Mouse (Mus musculus): ENCODE data around the gene Rps11.
"Not testable (repeated sequence)": the region's sequence is repeated elsewhere in the genome, so short reads cannot be mapped to it uniquely, and the experiment has no call there.

The Rps11 gene

DNA sequence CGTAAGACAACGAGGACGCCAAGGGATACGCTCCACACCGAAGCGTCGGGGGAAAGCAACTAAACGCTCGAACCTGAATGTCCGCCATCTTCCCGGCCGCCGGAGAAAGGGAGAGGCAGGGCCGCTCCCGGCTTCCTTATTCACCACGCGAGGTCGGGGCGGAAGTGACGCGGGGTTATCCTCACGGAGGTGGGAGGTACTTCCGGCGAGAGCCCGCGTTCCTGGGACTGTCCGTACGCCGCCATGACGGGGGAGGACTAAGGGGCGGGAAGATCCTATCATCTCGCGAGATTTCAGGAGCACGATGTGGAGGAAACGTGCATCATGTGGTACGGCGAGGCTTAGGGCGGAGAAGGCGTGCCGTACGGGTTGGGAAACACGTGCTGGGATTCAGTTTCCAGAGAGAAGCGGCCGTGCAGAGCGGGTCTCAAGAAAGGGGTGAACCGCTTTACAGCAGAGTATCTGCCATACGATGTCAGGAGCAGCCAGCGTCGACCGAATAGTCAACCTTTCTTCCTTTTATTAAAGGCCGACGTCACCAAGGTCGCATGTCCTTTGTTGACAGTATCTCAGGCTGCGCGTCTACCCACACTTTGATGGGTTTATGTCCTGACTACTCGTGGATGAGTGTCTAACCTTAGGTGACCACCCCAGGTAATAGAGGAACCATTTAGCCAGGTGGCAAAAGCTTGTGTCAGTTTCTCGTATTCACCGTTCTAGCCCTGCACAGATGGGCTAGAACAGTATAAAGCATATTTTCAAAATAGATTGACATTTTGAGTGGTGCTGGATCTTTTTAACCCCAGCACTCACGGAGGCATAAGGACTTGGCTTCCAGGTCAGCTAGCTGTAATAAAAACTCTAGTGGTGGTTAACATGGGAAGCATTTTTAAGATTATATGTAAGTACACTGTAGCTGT, at the start of gene Rps11:
Gene Rps11, minus strand, starts transcription at position 216 of the 920 bp plus-strand sequence.
- DNase-seq (ENCODE audit: low spot score): peak; percentile 99

GRCm38 (mm10) chr7:45173772-45174171, 49.5 kb upstream of the Rps11 start:
- DNase-seq (ENCODE audit: low spot score): not testable (repeated sequence)

GRCm38 (mm10) chr7:45172974-45173373, 48.7 kb upstream of the Rps11 start:
- DNase-seq (ENCODE audit: low spot score): no peak

DNA sequence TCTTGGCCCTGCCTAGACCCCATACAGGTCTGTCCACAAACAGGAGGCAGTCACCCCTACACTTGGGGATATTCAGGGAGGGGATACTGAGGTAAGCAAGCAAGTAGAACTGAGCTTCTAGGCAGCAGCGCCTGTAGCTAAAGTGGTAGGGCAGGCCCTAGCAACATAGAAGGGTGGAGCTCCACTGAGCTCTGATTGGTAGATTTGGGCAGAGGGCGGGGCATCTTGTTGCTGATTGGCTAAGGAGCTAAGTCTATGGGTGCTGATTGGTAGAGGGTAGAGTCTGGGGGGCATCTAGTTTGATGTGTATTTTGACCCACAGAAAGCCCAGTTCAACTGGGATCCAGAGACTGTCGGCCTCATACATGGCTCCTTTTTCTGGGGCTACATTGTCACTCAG, 45.3 kb upstream of the Rps11 start:
- peak; percentile 71 for DNase-seq (ENCODE audit: low spot score)

- no peak for DNase-seq (ENCODE audit: low spot score)
Measured at GRCm38 (mm10) chr7:45168656-45169055, 44.4 kb upstream of the Rps11 start.

- peak; percentile 72 for DNase-seq (ENCODE audit: low spot score)
Measured at GRCm38 (mm10) chr7:45167761-45168445, 43.7 kb upstream of the Rps11 start.

DNA sequence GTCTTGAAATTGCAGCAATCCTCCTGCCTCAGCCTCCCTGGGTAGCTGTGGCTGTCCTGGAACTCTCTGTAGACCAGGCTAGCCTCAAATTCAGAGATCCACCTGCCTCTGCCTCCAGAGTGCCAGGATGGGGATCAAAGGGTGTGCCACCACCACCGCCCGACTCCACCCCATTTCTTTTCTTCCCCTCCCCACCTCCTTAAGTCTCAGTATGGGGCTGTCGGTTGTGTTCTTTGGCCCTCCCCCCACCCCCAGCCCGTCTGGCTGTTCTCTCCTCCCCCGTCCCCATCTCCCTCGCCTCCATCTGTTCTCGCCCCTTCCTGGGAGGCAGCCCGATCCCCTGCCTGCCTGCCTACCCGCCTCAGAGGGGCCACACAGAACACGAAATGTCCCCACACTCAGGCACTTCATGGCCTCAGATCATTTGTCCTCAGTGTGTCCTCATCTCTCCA, 42.7 kb upstream of the Rps11 start:
- peak; percentile 59 for DNase-seq (ENCODE audit: low spot score)

DNA sequence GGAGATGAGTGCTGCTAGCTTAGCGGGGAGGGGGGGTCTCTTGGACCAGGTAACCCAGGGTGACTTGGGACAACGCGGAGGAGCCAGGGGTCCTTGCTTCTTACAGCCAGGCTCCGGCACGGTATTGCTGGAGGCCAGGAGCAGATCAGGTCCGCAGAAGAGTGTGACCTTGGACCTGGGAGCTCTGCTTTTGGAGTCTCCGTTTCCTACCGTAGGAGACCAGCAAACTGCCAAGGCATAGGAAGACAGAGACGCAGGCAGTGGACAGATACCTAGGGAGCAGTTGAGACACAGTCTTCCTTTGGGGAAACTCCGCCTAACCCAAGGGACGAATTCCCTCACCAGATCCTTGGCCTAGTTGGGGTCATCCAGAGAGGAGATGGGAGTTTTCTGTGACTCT, 41.5 kb upstream of the Rps11 start:
- no peak for DNase-seq (ENCODE audit: low spot score)

GRCm38 (mm10) chr7:45164833-45165232, 40.6 kb upstream of the Rps11 start:
- DNase-seq (ENCODE audit: low spot score): no peak

- no peak for DNase-seq (ENCODE audit: low spot score)
Measured at GRCm38 (mm10) chr7:45163735-45164490, 39.7 kb upstream of the Rps11 start, which contains the start of gene Slc17a7. TSS of gene Slc17a7 (plus strand) at chr7:45163949.

- DNase-seq (ENCODE audit: low spot score): no peak
Measured at GRCm38 (mm10) chr7:45162996-45163615, 38.9 kb upstream of the Rps11 start.

DNA sequence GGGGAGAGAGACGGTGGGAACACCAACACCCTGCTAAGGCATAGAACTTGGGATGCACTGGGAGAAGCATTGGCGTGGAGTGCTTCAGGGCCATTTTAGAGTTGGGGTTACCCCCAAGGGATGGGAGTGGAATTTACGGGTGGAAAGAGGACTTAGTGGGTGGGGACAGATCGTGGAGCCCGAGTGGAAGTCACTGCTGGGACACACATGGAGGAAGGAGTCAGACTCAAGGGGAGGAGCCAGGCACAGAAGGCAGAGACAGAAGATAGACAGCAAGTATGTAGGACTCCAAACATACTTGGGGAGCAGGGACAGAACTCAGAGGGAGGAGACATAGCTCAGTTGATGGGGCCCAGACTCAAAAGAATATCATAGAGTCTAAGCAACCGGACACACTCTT, 38.3 kb upstream of the Rps11 start:
- no peak for DNase-seq (ENCODE audit: low spot score)

DNA sequence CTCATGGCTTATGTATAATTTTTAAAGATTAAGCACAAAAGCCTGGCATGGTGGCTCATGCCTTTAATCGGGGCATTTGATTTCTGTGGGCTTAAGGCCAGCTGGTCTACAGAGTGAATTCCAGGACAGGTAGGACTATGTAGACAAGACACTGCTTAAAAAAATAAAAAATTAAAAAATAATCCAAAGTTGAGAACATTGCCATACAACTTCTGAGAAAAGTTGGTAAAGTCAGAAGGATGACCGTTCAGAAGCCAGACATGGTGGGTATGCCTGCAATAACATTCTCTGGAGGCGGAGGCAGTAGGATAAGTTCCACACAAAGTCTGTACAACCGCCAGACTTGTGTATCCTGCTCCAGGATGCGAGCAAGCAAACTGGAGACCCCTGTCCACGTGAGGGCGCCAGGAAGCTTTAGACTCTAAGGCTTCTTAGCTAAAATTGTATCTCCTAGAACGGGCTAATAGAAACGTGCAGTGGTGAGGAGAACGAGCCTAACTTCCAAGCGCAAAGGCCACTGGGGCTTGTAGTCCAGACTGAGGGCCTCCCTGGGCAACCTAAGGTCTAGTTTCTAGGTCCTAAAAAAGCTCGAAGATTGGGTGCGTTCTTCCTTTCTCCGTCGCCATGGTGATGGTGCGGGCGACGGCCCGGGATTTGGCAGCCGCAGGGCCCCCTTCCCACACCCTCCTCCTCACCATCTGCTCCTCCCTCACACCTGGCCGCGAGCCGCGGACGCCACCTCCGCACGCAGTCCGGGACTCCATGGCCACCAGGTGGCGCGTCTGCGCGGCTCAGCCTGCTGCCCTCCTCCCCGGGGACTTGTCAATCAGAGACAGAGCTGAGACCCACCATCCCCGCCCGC, 37.6 kb upstream of the Rps11 start:
- peak; percentile 92 for DNase-seq (ENCODE audit: low spot score)

DNA sequence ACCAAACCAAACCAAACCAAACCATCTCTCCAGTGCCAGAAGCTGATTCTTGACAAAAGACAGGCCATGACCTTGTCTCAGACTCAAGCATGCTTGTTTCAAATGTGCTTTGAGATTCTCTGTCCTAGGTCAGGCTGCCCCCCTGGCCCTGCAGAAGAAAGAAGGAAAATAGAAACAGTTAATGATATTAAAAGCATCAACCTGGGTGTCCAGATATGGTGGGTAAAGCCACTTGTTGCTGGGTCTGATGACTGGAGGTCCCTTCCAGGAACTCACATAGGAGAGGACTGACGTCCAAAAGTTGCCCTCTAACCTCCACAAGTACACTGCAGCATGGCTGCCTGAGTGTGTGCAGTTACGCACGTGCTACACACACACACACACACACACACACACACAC, 36.6 kb upstream of the Rps11 start:
- DNase-seq (ENCODE audit: low spot score): no peak

DNA sequence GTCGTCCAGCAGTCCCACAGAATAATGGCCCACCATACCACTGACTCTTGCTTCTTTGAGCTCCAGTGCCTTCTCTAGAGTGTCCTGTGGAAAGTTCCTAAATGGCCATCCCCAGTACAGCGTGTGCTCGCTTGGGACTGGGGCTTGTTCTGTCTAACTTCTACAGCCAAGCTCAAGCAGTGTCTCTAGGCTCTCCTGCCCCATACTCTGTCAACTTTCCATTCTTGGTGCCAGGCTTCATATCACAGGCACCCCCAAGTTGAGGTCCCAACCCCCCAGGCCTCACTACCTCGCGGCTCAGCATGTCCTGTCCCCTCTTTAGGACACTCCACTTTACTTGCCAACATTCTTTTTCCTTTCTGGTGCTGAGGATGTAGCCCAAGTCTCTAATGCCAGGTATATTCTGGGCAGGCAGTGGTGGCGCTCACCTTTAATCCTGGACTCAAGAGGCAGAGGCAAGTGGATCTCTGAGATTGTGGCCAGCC, 36.1 kb upstream of the Rps11 start:
- no peak for DNase-seq (ENCODE audit: low spot score)

DNA sequence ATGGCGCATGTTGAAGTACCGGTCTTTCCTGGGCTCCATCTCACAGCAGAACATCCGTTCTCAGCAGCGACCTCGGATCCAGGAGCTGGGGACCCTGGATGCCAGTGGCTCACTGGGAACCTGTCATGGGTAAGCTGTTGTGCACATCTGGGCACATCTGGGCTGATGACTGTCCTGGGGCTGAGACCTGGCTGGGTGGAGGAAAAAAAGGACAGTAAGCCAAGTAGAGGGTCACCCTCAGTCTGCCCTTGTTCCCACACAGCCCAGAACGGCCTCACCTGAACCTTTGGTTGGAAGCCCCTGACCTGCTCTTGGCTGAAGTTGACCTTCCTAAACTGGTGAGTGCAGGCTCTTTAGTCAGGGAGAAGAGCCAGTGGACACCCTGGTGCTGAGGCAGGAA, 34.8 kb upstream of the Rps11 start:
- DNase-seq (ENCODE audit: low spot score): no peak

DNA sequence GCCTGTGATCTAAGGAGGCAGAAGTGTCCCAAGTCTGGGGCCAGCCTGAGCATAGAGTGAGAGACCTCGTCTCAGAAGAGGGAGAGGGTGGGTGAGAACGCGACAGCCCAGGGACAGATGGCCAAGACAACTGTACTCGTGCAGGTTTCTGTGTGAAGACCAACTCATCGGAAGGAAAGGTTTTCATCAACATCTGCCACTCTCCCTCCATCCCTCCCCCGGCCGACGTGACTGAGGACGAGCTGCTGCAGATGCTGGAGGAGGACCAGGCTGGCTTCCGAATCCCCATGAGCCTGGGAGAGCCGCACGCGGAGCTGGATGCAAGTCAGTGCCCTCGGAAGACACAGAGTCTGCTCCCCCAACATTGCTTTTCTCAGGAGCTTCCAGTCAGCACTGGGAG, 33.2 kb upstream of the Rps11 start:
- DNase-seq (ENCODE audit: low spot score): no peak

DNA sequence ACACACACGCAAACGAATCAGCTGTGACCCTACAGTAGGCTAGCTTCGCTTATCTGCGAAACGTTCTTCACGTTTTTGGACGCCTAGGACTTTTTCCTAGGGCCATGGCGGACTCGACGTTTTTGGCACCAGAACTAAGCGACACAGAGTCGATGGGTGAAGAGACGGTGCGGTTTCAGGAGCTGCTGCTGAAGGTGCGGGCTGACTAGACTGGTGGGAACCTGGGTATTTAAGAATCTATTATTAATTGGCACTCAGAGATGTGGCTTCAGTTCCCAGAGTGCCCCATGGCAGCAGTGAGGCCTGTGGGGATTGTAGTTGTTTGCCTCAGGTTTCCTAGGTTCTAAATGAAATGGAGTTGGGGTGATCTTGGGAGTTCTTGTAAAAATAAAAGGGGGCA, 32.0 kb upstream of the Rps11 start:
- no peak for DNase-seq (ENCODE audit: low spot score)

DNA sequence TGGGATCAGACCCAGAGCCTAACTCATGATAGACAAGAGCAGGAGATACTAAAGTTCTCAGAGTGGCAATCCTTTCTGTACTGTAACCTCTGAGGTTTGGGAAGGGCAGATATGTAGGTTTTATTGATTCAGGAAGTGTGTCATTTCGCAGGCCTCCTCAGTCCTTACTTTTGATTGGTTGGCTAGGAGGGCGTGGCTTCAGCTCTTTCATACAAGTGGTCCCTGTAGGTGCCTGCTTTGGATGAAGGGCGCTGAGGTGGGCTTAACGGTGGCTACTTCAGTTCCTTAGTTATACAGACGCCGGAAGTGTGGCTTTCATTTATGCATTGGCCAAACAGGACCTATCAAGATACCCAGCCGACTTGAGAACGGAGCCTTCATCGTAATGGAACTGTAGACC, 31.4 kb upstream of the Rps11 start:
- no peak for DNase-seq (ENCODE audit: low spot score)

DNA sequence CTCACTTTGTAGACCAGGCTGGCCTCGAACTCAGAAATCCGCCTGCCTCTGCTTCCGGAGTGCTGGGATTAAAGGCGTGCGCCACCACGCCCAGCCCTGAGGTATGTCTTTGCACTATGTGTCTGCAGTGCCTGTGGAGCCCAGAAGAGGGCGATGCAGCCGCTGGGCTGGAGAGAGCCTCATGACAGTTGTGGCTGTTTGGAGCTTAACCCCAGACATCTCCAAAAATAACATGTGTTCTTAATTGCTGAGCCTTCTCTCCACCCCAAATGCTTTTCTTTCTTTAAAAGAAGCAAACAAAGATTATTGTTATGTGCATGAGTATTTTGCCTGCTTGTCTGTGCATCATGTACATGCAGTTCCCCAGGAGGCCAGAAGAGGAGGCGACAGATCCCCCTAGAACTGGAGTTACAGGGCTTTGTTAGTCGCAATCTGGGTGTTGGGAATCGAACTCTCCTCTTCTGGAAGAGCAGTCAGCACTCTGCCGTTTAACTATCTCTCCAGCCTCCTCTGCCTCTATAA, 30.8 kb upstream of the Rps11 start:
- peak; percentile 68 for DNase-seq (ENCODE audit: low spot score)
